Mouse (Mus musculus) liver, adult 2 months (tissue): ENCODE measurements around the gene Nlgn1. TPM values are rescaled to one million over a fixed set of nuclear protein-coding genes. Genes with fewer than 3 reads are reported as not detected.
"Not testable (repeated sequence)": the region's sequence is repeated elsewhere in the genome, so short reads cannot be mapped to it uniquely, and the experiment has no call there.

Experiments
- DNase-seq: peaks from one replicate; pipeline ENCODE4 v3.0.0-alpha.2; 2011; ENCODE audit warnings: low read depth, low spot score; ENCODE audit errors: extremely low read depth
- H3K27ac ChIP-seq: fragments of 200-500 bp; replicated peaks from 2 replicates; pipeline ENCODE4 v1.5.1; 2012; ENCODE audit warnings: low read depth, mild to moderate bottlenecking, control low read depth, inconsistent platforms, low read length; ENCODE audit not compliant: insufficient read depth
- H3K27me3 ChIP-seq: fragments of 200-500 bp; 2 replicates; pipeline ENCODE4 v1.6.1; 2012; ENCODE audit warnings: mild to moderate bottlenecking, moderate library complexity, low read length, inconsistent platforms; ENCODE audit not compliant: control insufficient read depth, insufficient read depth
- H3K36me3 ChIP-seq: fragments of 200-500 bp; 2 replicates; pipeline ENCODE4 v1.6.1; 2012; ENCODE audit warnings: low read length, inconsistent platforms; ENCODE audit not compliant: control insufficient read depth, insufficient read depth
- H3K4me1 ChIP-seq: fragments of 200-500 bp; 2 replicates; pipeline ENCODE4 v1.6.1; 2011; ENCODE audit warnings: low read length; ENCODE audit not compliant: control insufficient read depth, insufficient read depth
- H3K4me3 ChIP-seq: fragments of 200-500 bp; 2 replicates; pipeline ENCODE4 v1.5.1; 2011; ENCODE audit warnings: low read depth, mild to moderate bottlenecking, control low read depth, low read length, moderate library complexity; ENCODE audit not compliant: insufficient read depth
- H3K79me2 ChIP-seq: fragments of 200-500 bp; 2 replicates; pipeline ENCODE4 v1.6.1; 2012; ENCODE audit warnings: inconsistent platforms, mild to moderate bottlenecking, low read length, moderate library complexity; ENCODE audit not compliant: control insufficient read depth, insufficient read depth
- H3K9ac ChIP-seq: fragments of 200-500 bp; 2 replicates; pipeline ENCODE4 v1.6.1; 2012; ENCODE audit warnings: low read depth, mild to moderate bottlenecking, control low read depth, inconsistent platforms, low read length
- CTCF ChIP-seq: fragments of 200-500 bp; IDR thresholded peaks from 2 replicates; pipeline ENCODE4 v1.5.1; 2011; ENCODE audit warnings: low read depth, low read length, control low read depth
- POLR2A ChIP-seq: fragments of 200-500 bp; IDR thresholded peaks from 2 replicates; pipeline ENCODE4 v1.6.1; 2011; ENCODE audit warnings: low read length, control low read depth; ENCODE audit not compliant: insufficient read depth; ENCODE audit errors: extremely low read depth
- WGBS: fragments of 180-500 bp; shearing (Covaris S2); methylation state at CpG from one replicate; pipeline ENCODE4 v1.1.7; 2018; 5-methylcytosine and 5-hydroxymethylcytosine counted together
- polyA plus RNA-seq: library from polyadenylated mRNA; depleted of rRNA; stranded (reverse); fragments of >200 nt; gene quantifications from 2 replicates; pipeline ENCODE4 v1.2.3, GENCODE M21; 2012
- total RNA-seq: library from RNA; depleted of rRNA; stranded (reverse); fragments of >200 nt; gene quantifications from 2 replicates; pipeline ENCODE4 v1.2.3, GENCODE M21; 2014

Nlgn1 gene
- total and polyA plus RNA-seq, 2 experiments: not detected

DNA sequence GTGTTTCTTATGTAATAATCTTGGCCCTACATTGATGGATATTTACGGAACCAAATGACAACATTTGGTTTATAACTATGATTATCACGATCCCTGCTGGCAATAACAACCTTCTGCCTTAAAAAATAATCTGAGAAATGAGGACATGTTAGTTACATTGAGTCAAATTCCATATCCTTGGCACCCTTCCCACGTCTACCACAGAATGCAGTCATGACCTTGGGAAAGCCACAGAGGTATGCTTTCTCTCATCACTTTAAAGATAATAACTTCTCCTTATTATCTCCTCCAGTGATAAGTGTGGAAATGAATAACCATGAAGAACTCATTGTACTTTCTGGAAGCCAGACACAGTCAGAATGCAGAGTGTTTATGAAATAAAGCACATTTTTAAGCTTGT, 808.0 kb downstream of the Nlgn1 start:
- not testable (repeated sequence) for H3K27me3 ChIP-seq, H3K4me1 ChIP-seq, DNase-seq, H3K9ac ChIP-seq, H3K27ac ChIP-seq, H3K36me3 ChIP-seq, H3K79me2 ChIP-seq, H3K4me3 ChIP-seq
- 71% methylated on average over 3 of the region's 3 CpGs for WGBS

DNA sequence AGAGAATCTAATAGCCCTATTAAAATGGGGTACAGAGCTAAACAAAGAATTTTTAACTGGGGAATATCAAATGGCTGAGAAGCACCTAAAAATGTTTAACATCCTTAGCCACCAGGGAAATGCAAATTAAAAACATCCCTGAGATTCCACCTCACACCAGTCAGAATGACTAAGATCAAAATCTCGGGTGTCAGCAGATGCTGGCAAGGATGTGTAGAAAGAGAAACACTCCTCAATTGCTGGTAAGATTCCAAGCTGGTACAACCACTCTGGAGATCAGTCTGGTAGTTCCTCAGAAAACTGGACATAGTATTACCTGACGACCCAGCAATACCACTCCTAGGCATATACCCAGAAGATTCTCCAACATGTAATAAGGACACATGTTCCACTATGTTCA, 869.2 kb downstream of the Nlgn1 start:
- Histone ChIP-seq H3K9ac (no peak overlapping the region), H3K27me3 (no peaks in the 10 kb centered on the region), H3K27ac (no peak overlapping the region), H3K4me3 (no peak overlapping the region), H3K4me1 (no peaks in the 10 kb centered on the region), H3K79me2 (no peaks in the 10 kb centered on the region), H3K36me3 (no peaks in the 10 kb centered on the region)
- no peak for TF ChIP-seq CTCF
- TF ChIP-seq POLR2A: no peak
- no peak for DNase-seq
- 68% methylated on average over 2 of the region's 2 CpGs for WGBS

DNA sequence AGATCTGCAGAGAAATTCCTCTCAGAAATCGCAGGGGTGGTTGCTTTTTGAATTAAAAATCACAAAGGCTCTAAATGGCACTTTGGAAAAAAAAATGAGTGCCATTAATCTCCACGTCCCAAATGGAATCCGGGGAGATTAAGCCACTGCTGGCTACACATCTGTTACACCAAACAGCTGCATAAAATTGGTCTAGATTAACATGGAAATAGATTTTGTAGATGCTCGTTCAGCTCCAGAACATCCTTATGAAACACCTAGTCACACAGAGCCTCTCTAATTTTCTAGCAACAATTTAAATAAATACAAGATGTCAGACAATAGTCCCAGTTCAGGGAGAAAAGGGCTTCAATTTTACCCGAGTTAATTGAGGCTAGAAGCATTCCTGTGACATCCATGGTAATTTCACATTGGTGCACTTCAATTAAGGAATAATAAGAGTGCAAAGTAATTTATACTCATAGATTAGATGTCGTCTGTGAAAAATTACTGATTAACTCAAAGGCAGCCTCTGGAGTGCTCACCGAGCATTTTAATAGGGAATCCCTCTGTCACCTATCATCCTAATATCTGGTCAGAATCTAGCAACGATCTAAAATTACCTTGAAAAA, 875.9 kb downstream of the Nlgn1 start:
- Histone ChIP-seq H3K79me2 (no peaks in the 10 kb centered on the region), H3K4me3 (no peak overlapping the region), H3K27me3 (no peaks in the 10 kb centered on the region), H3K36me3 (no peaks in the 10 kb centered on the region), H3K4me1 (no peaks in the 10 kb centered on the region), H3K27ac (no peak overlapping the region), H3K9ac (no peak overlapping the region)
- WGBS: 68% methylated on average over 8 of the region's 8 CpGs
- DNase-seq: no peak
- TF ChIP-seq POLR2A (no peak), CTCF (no peak)

DNA sequence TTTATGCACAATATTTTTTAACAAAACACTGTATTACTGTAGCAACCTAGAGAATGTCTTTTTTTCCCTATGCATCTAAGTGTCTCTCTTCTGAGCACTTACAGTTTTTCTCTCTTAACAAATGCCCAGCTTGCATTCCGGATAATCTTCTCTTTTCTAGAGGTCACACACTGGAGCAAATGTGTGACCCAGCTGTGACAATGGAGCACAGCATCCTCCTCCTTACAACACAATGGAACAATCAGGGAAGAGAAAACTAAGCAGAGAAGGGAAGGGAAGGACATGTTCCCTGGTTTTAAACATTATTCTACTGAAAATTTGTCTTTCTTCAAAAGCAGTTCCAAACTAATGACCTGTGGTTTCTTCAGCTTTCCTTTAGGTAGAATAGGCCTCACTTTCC, 879.9 kb downstream of the Nlgn1 start:
- Histone ChIP-seq H3K36me3 (no peaks in the 10 kb centered on the region), H3K9ac (no peak overlapping the region), H3K4me1 (no peaks in the 10 kb centered on the region), H3K27ac (no peak overlapping the region), H3K79me2 (no peaks in the 10 kb centered on the region), H3K27me3 (no peaks in the 10 kb centered on the region), H3K4me3 (no peak overlapping the region)
- 48% methylated on average over 1 of the region's 1 CpGs for WGBS
- no peak for TF ChIP-seq POLR2A
- TF ChIP-seq CTCF: no peak
- DNase-seq: no peak

DNA sequence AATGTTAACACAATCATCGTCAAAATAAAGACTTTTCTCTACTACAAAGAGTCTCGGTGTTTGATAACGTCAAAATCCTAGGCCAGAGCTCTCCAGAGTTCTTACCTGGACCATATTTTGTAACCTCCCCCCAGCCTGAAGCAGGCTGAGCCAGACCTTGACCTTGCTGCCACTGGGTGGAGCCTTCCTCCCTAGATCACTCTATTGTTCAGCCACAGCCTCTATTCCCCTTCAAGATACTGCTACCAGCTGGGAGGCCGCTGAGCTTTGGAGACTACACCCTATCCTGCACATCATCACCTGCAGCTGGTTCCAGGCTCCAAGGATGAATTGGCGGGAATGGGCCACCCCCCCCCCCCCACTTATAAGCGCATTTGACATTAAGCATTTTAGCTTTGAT, 881.8 kb downstream of the Nlgn1 start:
- H3K79me2 ChIP-seq: no peaks in the 10 kb centered on the region
- DNase-seq: no peak
- TF ChIP-seq CTCF (no peak), POLR2A (no peak)
- H3K27ac ChIP-seq: no peak overlapping the region
- 52% methylated on average over 6 of the region's 6 CpGs for WGBS
- H3K4me1 ChIP-seq: no peaks in the 10 kb centered on the region
- no peak overlapping the region for H3K4me3 ChIP-seq
- no peak overlapping the region for H3K9ac ChIP-seq
- H3K36me3 ChIP-seq: no peaks in the 10 kb centered on the region
- H3K27me3 ChIP-seq: no peaks in the 10 kb centered on the region

DNA sequence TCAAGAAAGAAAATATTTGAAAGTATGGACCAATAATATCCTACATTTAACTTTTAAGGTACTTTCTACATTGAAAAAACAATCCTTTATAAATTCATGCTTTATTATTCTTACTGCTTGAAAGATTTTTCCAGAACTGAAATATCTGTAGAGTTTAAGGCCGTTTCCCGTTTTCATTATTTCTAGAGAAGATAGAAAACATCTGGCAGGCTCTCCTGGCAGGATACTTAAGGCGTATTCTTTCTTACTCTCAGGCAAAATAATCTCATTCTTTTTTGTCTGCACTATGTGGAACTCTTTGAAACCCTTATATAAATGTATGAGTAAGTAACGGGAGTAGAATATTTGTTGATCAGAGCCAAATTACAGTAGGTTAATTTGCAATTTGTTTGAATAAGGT, 882.9 kb downstream of the Nlgn1 start:
- no peak overlapping the region for H3K9ac ChIP-seq
- DNase-seq: no peak
- TF ChIP-seq POLR2A: no peak
- no peak for TF ChIP-seq CTCF
- WGBS: 83% methylated on average over 4 of the region's 4 CpGs
- H3K27ac ChIP-seq: no peak overlapping the region
- H3K4me1 ChIP-seq: no peaks in the 10 kb centered on the region
- H3K36me3 ChIP-seq: no peaks in the 10 kb centered on the region
- H3K27me3 ChIP-seq: no peaks in the 10 kb centered on the region
- no peak overlapping the region for H3K4me3 ChIP-seq
- H3K79me2 ChIP-seq: no peaks in the 10 kb centered on the region
